Mouse (Mus musculus) heart, adult 2 months (tissue): ENCODE results near the gene Klrb1c. TPM values are rescaled to one million over a fixed set of nuclear protein-coding genes. Genes with fewer than 3 reads are reported as not detected.
"Not testable (repeated sequence)": the region's sequence is repeated elsewhere in the genome, so short reads cannot be mapped to it uniquely, and the experiment has no call there.

Experiments used
- DNase-seq, 2 experiments: peaks; one replicate each; pipeline ENCODE4 v3.0.0; 2021
- H3K27ac ChIP-seq: fragments of 200-600 bp; 2 replicates; pipeline ENCODE4 v1.8.1; 2022
- H3K27me3 ChIP-seq: fragments of 200-500 bp; 2 replicates; pipeline ENCODE4 v1.6.1; 2012; ENCODE audit warnings: mild to moderate bottlenecking, low read length, inconsistent platforms, mixed read lengths; ENCODE audit not compliant: control insufficient read depth, insufficient read depth
- H3K36me3 ChIP-seq: fragments of 200-500 bp; 2 replicates; pipeline ENCODE4 v1.6.1; 2012; ENCODE audit warnings: low read length, inconsistent platforms; ENCODE audit not compliant: control insufficient read depth, insufficient read depth
- H3K4me1 ChIP-seq: fragments of 200-500 bp; 2 replicates; pipeline ENCODE4 v1.6.1; 2011; ENCODE audit warnings: low read length; ENCODE audit not compliant: control insufficient read depth, insufficient read depth
- H3K4me3 ChIP-seq: fragments of 200-600 bp; 2 replicates; pipeline ENCODE4 v1.8.1; 2022
- H3K79me2 ChIP-seq: fragments of 200-500 bp; replicated peaks from 2 replicates; pipeline ENCODE4 v1.6.1; 2012; ENCODE audit warnings: mild to moderate bottlenecking, inconsistent platforms, low read length, moderate library complexity, mixed read lengths; ENCODE audit not compliant: control insufficient read depth, insufficient read depth
- H3K9ac ChIP-seq: fragments of 200-500 bp; 2 replicates; pipeline ENCODE4 v1.6.1; 2012; ENCODE audit warnings: low read depth, mild to moderate bottlenecking, control low read depth, inconsistent platforms, low read length, mixed read lengths
- CTCF ChIP-seq: fragments of 200-600 bp; IDR thresholded peaks from 2 replicates; pipeline ENCODE4 v1.8.1; 2022; ENCODE audit warnings: antibody characterized with exemption, mild to moderate bottlenecking, moderate library complexity
- EP300 ChIP-seq: fragments of 200-500 bp; IDR thresholded peaks from 2 replicates; pipeline ENCODE4 v1.6.1; 2011; ENCODE audit warnings: low read depth, low read length, control low read depth; ENCODE audit not compliant: insufficient read depth
- POLR2A ChIP-seq: fragments of 200-500 bp; IDR thresholded peaks from 2 replicates; pipeline ENCODE4 v1.6.1; 2011; ENCODE audit warnings: mild to moderate bottlenecking, low read depth, low read length, control low read depth; ENCODE audit not compliant: insufficient read depth
- WGBS: fragments of 180-500 bp; shearing (Covaris S2); methylation state at CpG from one replicate; pipeline ENCODE4 v1.1.7; 2018; 5-methylcytosine and 5-hydroxymethylcytosine counted together
- intact Hi-C: fragments of 180-260 bp; cut with DNase I; formaldehyde crosslinking; loops from one replicate; pipeline ENCODE4 v1.15.1; 2025
- polyA plus RNA-seq: library from polyadenylated mRNA; depleted of rRNA; stranded (reverse); fragments of >200 nt; gene quantifications from 2 replicates; pipeline ENCODE4 v1.2.3, GENCODE M21; 2012
- total RNA-seq, 2 experiments: library from RNA; stranded (reverse); gene quantifications; 2 replicates each; pipeline ENCODE4 v1.2.3; 2021

Gene Klrb1c
- total and polyA plus RNA-seq, 3 experiments, result 0.18 to 0.92 (median 0.18) TPM

- H3K4me1 ChIP-seq, intact Hi-C loops, H3K79me2 ChIP-seq, H3K27me3 ChIP-seq, H3K36me3 ChIP-seq: not testable (repeated sequence)
- peak overlapping the region; percentile 72 for H3K4me3 ChIP-seq
- peak overlapping the region; percentile 85 for H3K27ac ChIP-seq
- TF ChIP-seq POLR2A (0 out of 2 replicates have a peak, but pooled peaks have one; percentile 33), EP300 (peak; percentile 65), CTCF (peak; percentile 77)
- peak overlapping the region; percentile 73 for H3K9ac ChIP-seq
- WGBS, result under 1% methylated on average over 49 of the region's 49 CpGs
- DNase-seq, result peak; percentile 87 to 90
Measured at GRCm38 (mm10) chr6:128799144-128799895, 10.3 kb upstream of the Klrb1c start.

GRCm38 (mm10) chr6:128798772-128799143 lies 9.7 kb upstream of the Klrb1c start:
- WGBS, result under 1% methylated on average over 20 of the region's 20 CpGs
- H3K79me2 ChIP-seq, H3K36me3 ChIP-seq, intact Hi-C loops, H3K4me1 ChIP-seq, H3K27me3 ChIP-seq: not testable (repeated sequence)
- Histone ChIP-seq H3K4me3 (peak overlapping the region; percentile 72), H3K9ac (peak overlapping the region; percentile 73), H3K27ac (peak overlapping the region; percentile 85)
- 0 out of 2 replicates have a peak, but pooled peaks have one; percentile 41 for TF ChIP-seq EP300
- DNase-seq, result peak; percentile 80 to 86

GRCm38 (mm10) chr6:128797936-128798771 lies 9.1 kb upstream of the Klrb1c start:
- intact Hi-C loops, result no loop called here
- WGBS, result 21% methylated on average over 15 of the region's 15 CpGs
- no peaks in the 10 kb centered on the region for H3K27me3 ChIP-seq
- DNase-seq, result peak; percentile 27 to 33
- H3K9ac ChIP-seq, result no peak overlapping the region
- H3K79me2 ChIP-seq, result no peaks in the 10 kb centered on the region
- H3K4me1 ChIP-seq, result no peaks in the 10 kb centered on the region; the same call in 1 of the 2 replicates
- H3K27ac ChIP-seq, result no peak overlapping the region; the same call in 1 of the 2 replicates
- H3K4me3 ChIP-seq, result peak overlapping the region; percentile 72
- TF ChIP-seq EP300, result no peak
- TF ChIP-seq POLR2A, result no peak
- TF ChIP-seq CTCF, result no peak
- no peaks in the 10 kb centered on the region for H3K36me3 ChIP-seq

GRCm38 (mm10) chr6:128797185-128797905 lies 8.3 kb upstream of the Klrb1c start:
- H3K36me3 ChIP-seq, result no peaks in the 10 kb centered on the region
- H3K27ac ChIP-seq, result no peak overlapping the region
- no peaks in the 10 kb centered on the region; the same call in 1 of the 2 replicates for H3K4me1 ChIP-seq
- TF ChIP-seq EP300 (no peak), POLR2A (no peak)
- WGBS, result 78% methylated on average over 12 of the region's 12 CpGs
- no peaks in the 10 kb centered on the region for H3K27me3 ChIP-seq
- DNase-seq, result no peak
- H3K4me3 ChIP-seq, result peak overlapping the region; percentile 72; the same call in 1 of the 2 replicates
- intact Hi-C loops, result no loop called here
- no peak overlapping the region for H3K9ac ChIP-seq
- H3K79me2 ChIP-seq, result no peaks in the 10 kb centered on the region

- no peaks in the 10 kb centered on the region for H3K4me1 ChIP-seq
- intact Hi-C loops, result no loop called here
- no peaks in the 10 kb centered on the region for H3K79me2 ChIP-seq
- H3K27ac ChIP-seq, result no peak overlapping the region
- H3K36me3 ChIP-seq, result no peaks in the 10 kb centered on the region
- H3K27me3 ChIP-seq, result no peaks in the 10 kb centered on the region
- no peak for DNase-seq
- 68% methylated on average over 8 of the region's 8 CpGs for WGBS
- no peak overlapping the region for H3K9ac ChIP-seq
- TF ChIP-seq EP300, result no peak
- TF ChIP-seq POLR2A, result no peak
- no peak for TF ChIP-seq CTCF
- H3K4me3 ChIP-seq, result no peak overlapping the region
Measured at GRCm38 (mm10) chr6:128796321-128796955, 7.4 kb upstream of the Klrb1c start.
